Mouse (Mus musculus) liver, adult 2 months (tissue): Measurements from ENCODE around the gene Mt1.

Experiments
- CTCF ChIP-seq: fragments of 200-500 bp; IDR thresholded peaks from 2 replicates; pipeline ENCODE4 v1.5.1; 2011; ENCODE audit warnings: low read depth, low read length, control low read depth
- POLR2A ChIP-seq: fragments of 200-500 bp; IDR thresholded peaks from 2 replicates; pipeline ENCODE4 v1.6.1; 2011; ENCODE audit warnings: low read length, control low read depth; ENCODE audit not compliant: insufficient read depth; ENCODE audit errors: extremely low read depth

- TF ChIP-seq CTCF, result no peak
- TF ChIP-seq POLR2A, result no peak
Observed at GRCm38 (mm10) chr8:94207491-94207890, 28.6 kb downstream of the Mt1 start.
